Mouse (Mus musculus) liver, embryonic 18 days (tissue): Measurements from ENCODE around the gene Drd2. TPM values are rescaled to one million over a fixed set of nuclear protein-coding genes. Genes with fewer than 3 reads are reported as not detected.

ENCODE experiments used
- polyA plus RNA-seq: library from polyadenylated mRNA; depleted of rRNA; stranded (reverse); fragments of >200 nt; gene quantifications from 2 replicates; pipeline ENCODE4 v1.2.3, GENCODE M21; 2012; rRNA removed

Gene Drd2
- not detected in 2 replicates for polyA plus RNA-seq

GRCm38 (mm10) chr9:49340136-49341043, at the start of gene Drd2:
Drd2 (plus strand) TSS chr9:49340627.

GRCm38 (mm10) chr9:49426921-49427320, 86.5 kb downstream of the Drd2 start, which contains the start of gene Ankk1:
Ankk1 (minus strand) TSS chr9:49427021.

Other genes starting within 250 kb of the Drd2 start
- not detected in 2 replicates for gene Gm4894, start 90.1 kb upstream of the Drd2 start, polyA plus RNA-seq
- not detected in 2 replicates for gene Ankk1, start 86.4 kb downstream of the Drd2 start, polyA plus RNA-seq
- 0.34 and 0.52 TPM in 2 replicates for gene Ttc12, start 145.6 kb downstream of the Drd2 start, polyA plus RNA-seq